ENCODE assay signal across 15 mouse cellular contexts in the genomic region with DNA sequence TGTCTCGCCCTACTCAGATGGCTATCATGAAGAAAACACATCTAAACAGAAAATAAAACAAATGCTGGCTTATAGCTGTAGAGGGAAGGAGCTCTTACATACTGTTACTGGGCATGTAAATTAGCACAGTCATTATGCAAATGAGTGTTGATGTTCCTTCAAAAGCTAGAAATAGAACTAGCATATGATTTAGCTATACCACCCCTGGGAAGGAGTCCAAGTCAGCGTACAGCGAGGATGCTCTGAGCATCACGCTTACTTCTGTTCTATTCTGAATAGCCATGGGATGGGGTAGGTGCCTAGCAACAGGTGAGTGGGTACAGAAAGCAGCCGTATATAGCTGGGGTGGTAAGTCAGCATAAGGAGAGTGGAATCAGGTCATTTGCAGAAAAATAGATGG. TPM values are rescaled to one million over a fixed set of nuclear protein-coding genes. Genes with fewer than 3 reads are reported as not detected.
DNase-seq lines count a peak whose midpoint lies in the region; ATAC-seq and TF ChIP-seq lines count a peak whose summit lies in the region.
"Had no signal": no experiment of that assay in that cellular context is flagged by ENCODE, and none has a peak within 500 bp of the region (broad histone marks: within the 10 kb centered on the region; RNA-seq: fewer than 3 reads in every experiment).

No protein-coding gene starts in this region.

- ATAC-seq in hindbrain, embryonic 12.5 days (ENCODE audit: low FRiP score): 0 out of 2 replicates have a peak, but pooled peaks have one; percentile 5
- no peak for ATAC-seq in hindbrain, embryonic 14.5 days (ENCODE audit: low FRiP score)
- ATAC-seq: liver, postnatal 0 days had no signal

- H3K9ac ChIP-seq in hindbrain, embryonic 12.5 days: no peak overlapping the region
- no peak overlapping the region for H3K9ac ChIP-seq in hindbrain, embryonic 14.5 days
- H3K9ac ChIP-seq: heart, embryonic 12.5 days; liver, postnatal 0 days had no signal

- DNase-seq in hindbrain, embryonic 14.5 days (ENCODE audit: low spot score): no peak
- peak; percentile 83 for DNase-seq in brain, embryonic 14.5 days (ENCODE audit: low read depth)
- DNase-seq in frontal cortex, postnatal 10 days (ENCODE audit: low spot score in 2 of 2): peak; percentile 46 to 68
- peak; percentile 83 for DNase-seq in right cerebral cortex, adult 18-20 months
- no peak for DNase-seq in limb, embryonic 10.5 days (ENCODE audit: low spot score)
- DNase-seq in adrenal gland, postnatal 25 days: no peak
- no peak for DNase-seq in embryo, embryonic 11 days
- DNase-seq: cerebellum, adult 9-10 months; kidney, adult 8-10 months; kidney, postnatal 4 days; liver, postnatal 0 days; lung, postnatal 36 days had no signal

- H3K4me3 ChIP-seq in hindbrain, embryonic 12.5 days: no peak overlapping the region
- no peak overlapping the region for H3K4me3 ChIP-seq in hindbrain, embryonic 14.5 days (replicated peaks; ENCODE audit: low read length)
- H3K4me3 ChIP-seq in limb, embryonic 10.5 days: no peak overlapping the region
- H3K4me3 ChIP-seq: heart, embryonic 12.5 days had no signal

- no peak for TF ChIP-seq POLR2A in brain, embryonic 14.5 days (IDR thresholded peaks at IDR 0.05; ENCODE audit: borderline replicate concordance, extremely low read depth, insufficient read depth, insufficient read length, poor library complexity, severe bottlenecking)

- H3K4me1 ChIP-seq in hindbrain, embryonic 12.5 days: peaks cover 29% of the 10 kb centered on the region
- peaks cover 39% of the 10 kb centered on the region for H3K4me1 ChIP-seq in hindbrain, embryonic 14.5 days (replicated peaks; ENCODE audit: control insufficient read depth, insufficient read depth, low read length)
- peaks cover 13% of the 10 kb centered on the region for H3K4me1 ChIP-seq in limb, embryonic 10.5 days

- H3K27me3 ChIP-seq in hindbrain, embryonic 12.5 days: no peaks in the 10 kb centered on the region
- H3K27me3 ChIP-seq in hindbrain, embryonic 14.5 days (ENCODE audit: control insufficient read depth, insufficient read depth, low read length): no peaks in the 10 kb centered on the region
- H3K27me3 ChIP-seq in limb, embryonic 10.5 days (ENCODE audit: low read depth, poor library complexity, severe bottlenecking): no peaks in the 10 kb centered on the region
- H3K27me3 ChIP-seq: heart, embryonic 12.5 days had no signal

- TF ChIP-seq CTCF in brain, embryonic 14.5 days (IDR thresholded peaks at IDR 0.05; ENCODE audit: borderline replicate concordance, extremely low read depth, insufficient read depth, insufficient read length): no peak

- no peak overlapping the region for H3K4me2 ChIP-seq in hindbrain, embryonic 12.5 days (replicated peaks)
- no peak overlapping the region for H3K4me2 ChIP-seq in hindbrain, embryonic 14.5 days (replicated peaks)
- H3K4me2 ChIP-seq: heart, embryonic 12.5 days; midbrain, embryonic 11.5 days had no signal

- H3K27ac ChIP-seq in hindbrain, embryonic 12.5 days: no peak overlapping the region
- H3K27ac ChIP-seq in hindbrain, embryonic 14.5 days: no peak overlapping the region
- H3K27ac ChIP-seq in limb, embryonic 10.5 days: no peak overlapping the region

- no peaks in the 10 kb centered on the region for H3K9me3 ChIP-seq in hindbrain, embryonic 12.5 days (replicated peaks)
- H3K9me3 ChIP-seq in hindbrain, embryonic 14.5 days (ENCODE audit: control insufficient read depth, low read length): no peaks in the 10 kb centered on the region
- no peaks in the 10 kb centered on the region for H3K9me3 ChIP-seq in limb, embryonic 10.5 days (replicated peaks)
- H3K9me3 ChIP-seq: heart, embryonic 12.5 days had no signal

- H3K36me3 ChIP-seq in hindbrain, embryonic 12.5 days: no peaks in the 10 kb centered on the region
- H3K36me3 ChIP-seq in hindbrain, embryonic 14.5 days (replicated peaks; ENCODE audit: control insufficient read depth, insufficient read depth): no peaks in the 10 kb centered on the region
- H3K36me3 ChIP-seq in limb, embryonic 10.5 days: no peaks in the 10 kb centered on the region
- H3K36me3 ChIP-seq: heart, embryonic 12.5 days had no signal

- WGBS in hindbrain, embryonic 12.5 days: 84% methylated on average over 5 of the region's 5 CpGs
- 60% methylated on average over 5 of the region's 5 CpGs for WGBS in hindbrain, embryonic 14.5 days
- 95% methylated on average over 5 of the region's 5 CpGs for WGBS in limb, embryonic 10.5 days

RNA-seq across cellular contexts. Expression of gene Plekha5, which starts 55.1 kb away (rescaled TPM):
- polyA plus RNA-seq in hindbrain, embryonic 12.5 days (2016; fragmentation: Nextera tagmentation; extraction: Ambion mirVana): 49.4 and 50.9 TPM in 2 replicates
- 37.8 and 38.6 TPM in 2 replicates for polyA plus RNA-seq in hindbrain, embryonic 14.5 days (2014; fragmentation: Nextera tagmentation; extraction: Ambion mirVana)
- 91.1 and 103 TPM in 2 replicates for polyA plus RNA-seq in brain, embryonic 14.5 days (2012; rRNA removed)
- 37.5 and 44.3 TPM in 2 replicates for polyA plus RNA-seq in limb, embryonic 10.5 days (2016; fragmentation: Nextera tagmentation; extraction: Ambion mirVana)
- total RNA-seq in adrenal gland, postnatal 25 days (2021): 43.5 and 57.6 TPM in 2 replicates

Comparison
In these comparisons a context has a peak if more than half of its experiments do, and no peak if none do; other contexts are left out.
1. DNase-seq: peak in brain, embryonic 14.5 days (single experiment), frontal cortex, postnatal 10 days (2 of 2) and right cerebral cortex, adult 18-20 months (single experiment); none in hindbrain, embryonic 14.5 days (single experiment), limb, embryonic 10.5 days (single experiment), adrenal gland, postnatal 25 days (single experiment) and embryo, embryonic 11 days (single experiment).